Mouse (Mus musculus) forebrain, embryonic 14.5 days (tissue): ENCODE measurements around the gene Pakap. TPM values are rescaled to one million over a fixed set of nuclear protein-coding genes. Genes with fewer than 3 reads are reported as not detected.
A peak's percentile ranks its signal among the peaks of the same experiment; 100 is the strongest.

Experiments
- ATAC-seq: fragments of 200-750 bp; cut with Nextera tagmentation; 2 replicates; pipeline ENCODE4 v1.8.0; 2017; ENCODE audit warnings: mild to moderate bottlenecking, moderate library complexity
- DNase-seq: peaks from one replicate; pipeline ENCODE4 v3.0.0-alpha.2; 2015; ENCODE audit warnings: low spot score
- H3K27ac ChIP-seq: fragments of 300-500 bp; sonication (generic); 2 replicates; pipeline ENCODE4 v1.5.1; 2014; ENCODE audit warnings: low read depth, mild to moderate bottlenecking, control low read depth, low read length, moderate library complexity
- H3K27me3 ChIP-seq: fragments of 300-500 bp; sonication (generic); replicated peaks from 2 replicates; pipeline ENCODE4 v1.6.1; 2014; ENCODE audit warnings: low read length, control low read depth, mixed read lengths; ENCODE audit not compliant: control insufficient read depth, insufficient read depth
- H3K36me3 ChIP-seq: fragments of 300-500 bp; sonication (generic); 2 replicates; pipeline ENCODE4 v1.6.1; 2014; ENCODE audit warnings: low read length, control low read depth; ENCODE audit not compliant: control insufficient read depth, insufficient read depth
- H3K4me1 ChIP-seq: fragments of 300-500 bp; sonication (generic); 2 replicates; pipeline ENCODE4 v1.6.1; 2014; ENCODE audit warnings: antibody characterized with exemption, low read length, control low read depth; ENCODE audit not compliant: control insufficient read depth, insufficient read depth
- H3K4me2 ChIP-seq: fragments of 300-500 bp; sonication (generic); 2 replicates; pipeline ENCODE4 v1.6.1; 2014; ENCODE audit warnings: mild to moderate bottlenecking, control low read depth, low read length
- H3K4me3 ChIP-seq: fragments of 300-500 bp; sonication (generic); 2 replicates; pipeline ENCODE4 v1.5.1; 2014; ENCODE audit warnings: low read depth, low read length, control low read depth
- H3K9ac ChIP-seq: fragments of 300-500 bp; sonication (generic); 2 replicates; pipeline ENCODE4 v1.6.1; 2014; ENCODE audit warnings: mild to moderate bottlenecking, low read length, control low read depth, moderate library complexity
- H3K9me3 ChIP-seq: fragments of 300-500 bp; sonication (generic); replicated peaks from 2 replicates; pipeline ENCODE4 v1.6.1; 2016; ENCODE audit warnings: low read length, control low read depth, mixed read lengths; ENCODE audit not compliant: control insufficient read depth
- WGBS: fragments of 180-500 bp; shearing (Covaris S2); extraction: QIAGEN DNeasy Blood & Tissue Kit; methylation state at CpG from one replicate; pipeline ENCODE4 v1.1.7; 2014; 5-methylcytosine and 5-hydroxymethylcytosine counted together
- polyA plus RNA-seq: library from polyadenylated mRNA; unstranded; fragments of >200 nt; fragmentation: Nextera tagmentation; extraction: Ambion mirVana; gene quantifications from 2 replicates; pipeline ENCODE4 v1.2.1, GENCODE M21; 2014

Pakap gene
- polyA plus RNA-seq, 1 experiment from 2014 or later = 4.1 TPM

GRCm38 (mm10) chr4:57694356-57695136, 126.6 kb downstream of the Pakap start:
- H3K27me3 ChIP-seq = no peaks in the 10 kb centered on the region
- H3K9me3 ChIP-seq = no peaks in the 10 kb centered on the region
- ATAC-seq (no peak), DNase-seq (no peak)
- H3K36me3 ChIP-seq = no peaks in the 10 kb centered on the region
- no peak overlapping the region for H3K4me2 ChIP-seq
- no peak overlapping the region for H3K9ac ChIP-seq
- 83% methylated on average over 5 of the region's 5 CpGs for WGBS
- H3K27ac ChIP-seq = no peak overlapping the region
- H3K4me1 ChIP-seq = no peaks in the 10 kb centered on the region
- no peak overlapping the region for H3K4me3 ChIP-seq

- 95% methylated on average over 11 of the region's 11 CpGs for WGBS
- H3K27me3 ChIP-seq = no peaks in the 10 kb centered on the region
- no peak for ATAC-seq
These were observed 129.0 kb downstream of the Pakap start for GRCm38 (mm10) chr4:57696955-57697354.

GRCm38 (mm10) chr4:57697918-57698611, 130.1 kb downstream of the Pakap start:
- Histone ChIP-seq H3K9me3 (no peaks in the 10 kb centered on the region), H3K36me3 (no peaks in the 10 kb centered on the region), H3K9ac (no peak overlapping the region), H3K4me3 (no peak overlapping the region), H3K4me2 (no peak overlapping the region), H3K27me3 (no peaks in the 10 kb centered on the region), H3K27ac (no peak overlapping the region), H3K4me1 (no peaks in the 10 kb centered on the region)
- ATAC-seq (no peak), DNase-seq (no peak)
- WGBS = 88% methylated on average over 12 of the region's 12 CpGs

More at GRCm38 (mm10) chr4:57696955-57697354, 129.0 kb downstream of the Pakap start:
- no peaks in the 10 kb centered on the region for H3K9me3 ChIP-seq
- H3K4me1 ChIP-seq = no peaks in the 10 kb centered on the region
- H3K4me3 ChIP-seq = no peak overlapping the region
- no peak overlapping the region for H3K4me2 ChIP-seq
- no peak overlapping the region for H3K9ac ChIP-seq
- no peaks in the 10 kb centered on the region for H3K36me3 ChIP-seq
- H3K27ac ChIP-seq = no peak overlapping the region
- DNase-seq = no peak

- Histone ChIP-seq H3K4me3 (no peak overlapping the region), H3K4me1 (no peaks in the 10 kb centered on the region), H3K4me2 (no peak overlapping the region), H3K9ac (no peak overlapping the region), H3K27me3 (no peaks in the 10 kb centered on the region), H3K9me3 (no peaks in the 10 kb centered on the region), H3K27ac (no peak overlapping the region), H3K36me3 (no peaks in the 10 kb centered on the region)
- DNase-seq = no peak
- WGBS = 85% methylated on average over 5 of the region's 5 CpGs
- ATAC-seq = no peak
These were observed 133.6 kb downstream of the Pakap start for GRCm38 (mm10) chr4:57701576-57701975.

- DNase-seq (no peak), ATAC-seq (no peak)
- Histone ChIP-seq H3K4me3 (no peak overlapping the region), H3K4me1 (no peaks in the 10 kb centered on the region), H3K9ac (no peak overlapping the region), H3K36me3 (no peaks in the 10 kb centered on the region), H3K27me3 (no peaks in the 10 kb centered on the region), H3K9me3 (no peaks in the 10 kb centered on the region), H3K27ac (no peak overlapping the region), H3K4me2 (no peak overlapping the region)
- 83% methylated on average over 11 of the region's 11 CpGs for WGBS
These were observed 135.8 kb downstream of the Pakap start for GRCm38 (mm10) chr4:57703574-57704470.

GRCm38 (mm10) chr4:57704575-57704974, 136.6 kb downstream of the Pakap start:
- no peaks in the 10 kb centered on the region for H3K36me3 ChIP-seq
- ATAC-seq = no peak
- H3K4me3 ChIP-seq = no peak overlapping the region
- no peak for DNase-seq
- no peak overlapping the region for H3K4me2 ChIP-seq
- H3K9me3 ChIP-seq = no peaks in the 10 kb centered on the region
- no peaks in the 10 kb centered on the region for H3K4me1 ChIP-seq
- no peaks in the 10 kb centered on the region for H3K27me3 ChIP-seq
- H3K27ac ChIP-seq = no peak overlapping the region
- 94% methylated on average over 7 of the region's 7 CpGs for WGBS
- H3K9ac ChIP-seq = no peak overlapping the region

GRCm38 (mm10) chr4:57715849-57716248, 147.9 kb downstream of the Pakap start:
- H3K27ac ChIP-seq = no peak overlapping the region
- no peaks in the 10 kb centered on the region for H3K27me3 ChIP-seq
- no peak overlapping the region for H3K4me3 ChIP-seq
- ATAC-seq = no peak
- no peaks in the 10 kb centered on the region for H3K9me3 ChIP-seq
- H3K4me1 ChIP-seq = no peaks in the 10 kb centered on the region
- no peak overlapping the region for H3K4me2 ChIP-seq
- H3K36me3 ChIP-seq = no peaks in the 10 kb centered on the region
- no peak for DNase-seq
- no peak overlapping the region for H3K9ac ChIP-seq

- Histone ChIP-seq H3K4me2 (no peak overlapping the region), H3K4me3 (no peak overlapping the region), H3K4me1 (no peaks in the 10 kb centered on the region), H3K9me3 (no peaks in the 10 kb centered on the region), H3K9ac (no peak overlapping the region), H3K27me3 (no peaks in the 10 kb centered on the region), H3K27ac (no peak overlapping the region), H3K36me3 (no peaks in the 10 kb centered on the region)
- no peak for ATAC-seq
- DNase-seq = peak; percentile 6
- WGBS = 54% methylated on average over 4 of the region's 4 CpGs
These were observed 148.8 kb downstream of the Pakap start for GRCm38 (mm10) chr4:57716735-57717134.
